Mouse (Mus musculus) midbrain, embryonic 15.5 days (tissue): ENCODE measurements at regions not wholly inside any gene's neighbourhood (a gene's known extent, or its start where the extent isn't known, plus 50 kb on each side); places are given as distances from the start of the nearest gene placed in this dataset.

ENCODE experiments used
- ATAC-seq: fragments of 200-750 bp; cut with Nextera tagmentation; replicated peaks from 2 replicates; pipeline ENCODE4 v1.8.0; 2017; ENCODE audit warnings: moderate TSS enrichment
- H3K27ac ChIP-seq: fragments of 300-500 bp; sonication (generic); 2 replicates; pipeline ENCODE4 v1.5.1; 2015; ENCODE audit warnings: mild to moderate bottlenecking, inconsistent platforms
- H3K27me3 ChIP-seq: fragments of 300-500 bp; sonication (generic); replicated peaks from 2 replicates; pipeline ENCODE4 v1.6.1; 2015; ENCODE audit warnings: inconsistent platforms
- H3K36me3 ChIP-seq: fragments of 300-500 bp; sonication (generic); replicated peaks from 2 replicates; pipeline ENCODE4 v1.6.1; 2015; ENCODE audit warnings: inconsistent platforms
- H3K4me1 ChIP-seq: fragments of 300-500 bp; sonication (generic); 2 replicates; pipeline ENCODE4 v1.6.1; 2015; ENCODE audit warnings: inconsistent platforms
- H3K4me2 ChIP-seq: fragments of 300-500 bp; sonication (generic); 2 replicates; pipeline ENCODE4 v1.6.1; 2015; ENCODE audit warnings: inconsistent platforms, mild to moderate bottlenecking, moderate library complexity
- H3K4me3 ChIP-seq: fragments of 300-500 bp; sonication (generic); 2 replicates; pipeline ENCODE4 v1.5.1; 2015; ENCODE audit warnings: mild to moderate bottlenecking, inconsistent platforms
- H3K9ac ChIP-seq: fragments of 300-500 bp; sonication (generic); 2 replicates; pipeline ENCODE4 v1.6.1; 2015; ENCODE audit warnings: mild to moderate bottlenecking, inconsistent platforms
- H3K9me3 ChIP-seq: fragments of 300-500 bp; sonication (generic); 2 replicates; pipeline ENCODE4 v1.6.1; 2016; ENCODE audit warnings: inconsistent platforms
- WGBS: fragments of 180-500 bp; shearing (Covaris S2); methylation state at CpG from one replicate; pipeline ENCODE4 v1.1.7; 2015; ENCODE audit warnings: mixed read lengths; 5-methylcytosine and 5-hydroxymethylcytosine counted together

DNA sequence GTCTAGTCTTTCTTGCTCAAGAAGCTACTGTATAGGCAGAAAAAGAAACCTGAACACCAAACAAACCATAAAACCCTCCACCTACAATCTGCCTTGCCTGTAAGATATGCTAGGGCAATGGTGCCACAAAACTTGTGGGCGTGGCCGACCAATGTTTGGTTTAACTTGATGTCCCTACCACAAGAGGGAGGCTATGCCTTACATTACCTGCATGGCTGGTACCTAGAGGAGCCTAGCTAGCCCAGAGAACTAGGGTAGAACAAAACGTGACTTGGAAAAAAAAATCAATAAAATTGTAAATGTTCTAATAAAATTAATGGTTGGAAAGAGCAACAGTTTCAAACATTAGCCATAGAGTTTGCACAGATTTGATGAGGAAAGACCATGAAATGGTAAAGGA is 76.9 kb upstream of the Zwint start:
- no peaks in the 10 kb centered on the region for H3K9me3 ChIP-seq
- H3K27ac ChIP-seq: no peak overlapping the region
- no peaks in the 10 kb centered on the region for H3K36me3 ChIP-seq
- no peak overlapping the region for H3K4me3 ChIP-seq
- H3K4me1 ChIP-seq: no peaks in the 10 kb centered on the region
- H3K9ac ChIP-seq: no peak overlapping the region
- no peak for ATAC-seq
- no peak overlapping the region for H3K4me2 ChIP-seq
- 93% methylated on average over 3 of the region's 3 CpGs for WGBS
- H3K27me3 ChIP-seq: no peaks in the 10 kb centered on the region

- Histone ChIP-seq H3K9ac (no peak overlapping the region), H3K9me3 (no peaks in the 10 kb centered on the region), H3K4me2 (no peak overlapping the region), H3K4me1 (no peaks in the 10 kb centered on the region), H3K4me3 (no peak overlapping the region), H3K36me3 (no peaks in the 10 kb centered on the region), H3K27me3 (no peaks in the 10 kb centered on the region), H3K27ac (no peak overlapping the region)
- 70% methylated on average over 7 of the region's 7 CpGs for WGBS
- no peak for ATAC-seq
These were observed 76.1 kb upstream of the Zwint start for GRCm38 (mm10) chr10:72578501-72578900.

DNA sequence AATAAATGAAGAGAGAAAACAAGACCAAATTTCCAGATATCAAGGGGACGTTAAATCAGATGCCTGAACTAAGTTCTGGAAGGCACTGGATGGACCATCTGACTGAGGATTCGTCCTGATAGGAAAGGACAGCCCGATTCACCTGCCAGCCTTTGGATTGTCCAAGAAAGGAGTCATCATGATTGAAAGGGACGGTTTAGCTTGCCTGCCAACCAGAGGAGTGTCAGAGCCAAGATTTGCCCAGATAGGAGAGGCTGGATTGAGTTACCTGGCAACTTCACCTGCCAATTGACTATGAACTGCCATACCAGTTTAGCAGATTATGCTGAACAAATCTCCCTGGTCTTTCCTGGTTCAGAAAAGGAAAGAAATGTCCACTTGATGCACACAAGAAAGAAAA is 73.3 kb upstream of the Zwint start:
- Histone ChIP-seq H3K36me3 (no peaks in the 10 kb centered on the region), H3K4me3 (no peak overlapping the region), H3K9ac (no peak overlapping the region), H3K4me1 (no peaks in the 10 kb centered on the region), H3K27me3 (no peaks in the 10 kb centered on the region), H3K9me3 (no peaks in the 10 kb centered on the region), H3K4me2 (no peak overlapping the region), H3K27ac (no peak overlapping the region)
- 84% methylated on average over 4 of the region's 4 CpGs for WGBS
- ATAC-seq: no peak

GRCm38 (mm10) chr10:72588561-72588960 is 66.1 kb upstream of the Zwint start:
- WGBS: 87% methylated on average over 4 of the region's 4 CpGs
- Histone ChIP-seq H3K36me3 (no peaks in the 10 kb centered on the region), H3K4me3 (no peak overlapping the region), H3K4me1 (no peaks in the 10 kb centered on the region), H3K27me3 (no peaks in the 10 kb centered on the region), H3K9me3 (no peaks in the 10 kb centered on the region), H3K9ac (no peak overlapping the region), H3K4me2 (no peak overlapping the region), H3K27ac (no peak overlapping the region)
- ATAC-seq: no peak

DNA sequence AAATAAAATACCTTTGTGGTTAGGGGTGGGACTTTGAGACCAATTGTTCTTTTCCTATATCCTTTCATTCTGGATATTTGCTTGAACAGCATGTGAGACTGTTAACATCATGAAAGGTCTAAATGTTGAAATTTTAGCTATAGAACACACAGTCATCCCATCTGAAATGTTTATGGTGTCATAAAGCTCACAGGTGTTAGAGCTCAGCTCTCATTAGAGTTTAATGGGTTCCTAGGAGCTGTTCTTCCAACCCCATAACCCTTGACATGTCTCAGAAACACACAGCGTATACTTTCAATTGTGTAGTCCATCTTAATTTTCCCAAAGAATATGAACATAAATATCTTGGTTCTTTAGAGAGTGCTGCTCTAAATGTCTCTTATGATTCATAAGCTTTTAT is 61.6 kb upstream of the Zwint start:
- H3K4me3 ChIP-seq: no peak overlapping the region
- no peaks in the 10 kb centered on the region for H3K4me1 ChIP-seq
- no peak for ATAC-seq
- no peak overlapping the region for H3K4me2 ChIP-seq
- 97% methylated on average over 1 of the region's 1 CpGs for WGBS
- H3K27me3 ChIP-seq: no peaks in the 10 kb centered on the region
- H3K36me3 ChIP-seq: no peaks in the 10 kb centered on the region
- H3K9me3 ChIP-seq: no peaks in the 10 kb centered on the region
- H3K27ac ChIP-seq: no peak overlapping the region
- H3K9ac ChIP-seq: no peak overlapping the region
